Mouse (Mus musculus) heart, postnatal 0 days (tissue): ENCODE results near the gene Hoxa6.

Source experiments
- CTCF ChIP-seq: IDR thresholded peaks from 2 replicates; pipeline ENCODE4 v1.5.1; 2016; ENCODE audit warnings: antibody characterized with exemption, control low read depth, low read depth
- EP300 ChIP-seq: IDR thresholded peaks from 2 replicates; pipeline ENCODE4 v1.6.1; 2016; ENCODE audit warnings: antibody characterized with exemption, low read depth

- TF ChIP-seq EP300 (no peak), CTCF (no peak)
Measured at GRCm38 (mm10) chr6:52183311-52184080, 25.0 kb downstream of the Hoxa6 start.
